Mouse (Mus musculus): ENCODE data around the gene Tmprss7. TPM values are rescaled to one million over a fixed set of nuclear protein-coding genes. Genes with fewer than 3 reads are reported as not detected.

The Tmprss7 gene
- polyA plus RNA-seq, 1 experiment = not detected

DNA sequence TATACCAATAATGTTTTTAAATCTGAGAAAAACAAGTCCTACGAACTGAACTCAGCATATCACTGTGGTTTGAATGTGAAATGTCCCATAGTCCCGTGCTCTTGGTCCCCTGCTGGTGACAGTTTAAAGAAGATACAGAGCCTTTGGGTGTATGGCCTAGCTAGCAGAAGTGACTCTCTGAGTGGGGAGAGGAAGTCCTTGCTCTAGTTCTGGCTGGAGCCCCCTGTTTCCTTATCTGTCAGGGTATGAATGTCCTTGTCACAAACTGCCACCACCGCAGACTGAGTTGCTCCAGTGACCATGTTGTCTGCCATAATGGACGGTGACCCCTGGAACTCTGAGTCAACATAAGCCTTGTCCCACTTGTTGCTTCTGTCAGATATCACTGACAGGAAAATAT lies 70.2 kb downstream of the Tmprss7 start:
- no peak overlapping the region for H3K4me3 ChIP-seq (replicated peaks)
- H3K27me3 ChIP-seq (ENCODE audit: control insufficient read depth) = no peaks in the 10 kb centered on the region
- H3K4me1 ChIP-seq (ENCODE audit: control insufficient read depth) = peaks cover 7% of the 10 kb centered on the region
- no peak for TF ChIP-seq GATA1 (IDR thresholded peaks at IDR 0.05; ENCODE audit: low read length)
- no peak for TF ChIP-seq TAL1 (IDR thresholded peaks at IDR 0.05; ENCODE audit: low read length)
- no peaks in the 10 kb centered on the region for H3K9me3 ChIP-seq (ENCODE audit: control insufficient read depth, low read length)
- no peaks in the 10 kb centered on the region for H3K36me3 ChIP-seq (ENCODE audit: control insufficient read depth)

DNA sequence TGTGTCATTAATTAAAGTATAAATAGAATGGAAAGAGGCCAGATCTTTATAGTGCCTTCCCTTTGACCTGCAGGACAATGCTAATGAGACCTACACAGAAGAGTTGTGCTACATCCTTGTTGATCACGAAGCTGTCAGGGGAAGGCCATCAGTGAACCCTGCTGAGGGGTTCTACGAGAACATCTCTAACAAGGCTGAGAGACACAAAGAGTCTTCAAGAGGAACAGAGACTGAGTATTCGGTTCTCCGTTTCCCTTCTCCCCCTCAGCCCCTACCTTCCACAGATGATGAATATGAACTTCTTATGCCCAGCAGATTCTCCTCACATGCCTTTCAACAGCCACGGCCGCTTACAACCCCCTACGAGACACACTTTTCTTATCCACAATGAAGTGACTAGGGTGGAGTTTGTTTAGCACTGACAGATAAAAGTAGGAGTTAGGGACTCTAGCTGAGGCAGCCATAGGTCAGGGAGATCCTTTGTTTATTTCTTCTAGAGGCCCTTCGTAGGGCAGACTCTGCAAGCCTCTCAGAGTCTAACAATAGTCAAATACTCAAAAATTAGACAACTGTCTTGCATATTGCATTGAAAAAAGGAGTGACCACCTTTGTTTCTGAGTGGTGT lies 73.6 kb downstream of the Tmprss7 start:
- peaks cover 7% of the 10 kb centered on the region for H3K4me1 ChIP-seq (ENCODE audit: control insufficient read depth)
- H3K4me3 ChIP-seq (replicated peaks) = no peak overlapping the region
- H3K27me3 ChIP-seq (ENCODE audit: control insufficient read depth) = no peaks in the 10 kb centered on the region
- no peaks in the 10 kb centered on the region for H3K9me3 ChIP-seq (ENCODE audit: control insufficient read depth, low read length)
- TF ChIP-seq GATA1 (IDR thresholded peaks at IDR 0.05; ENCODE audit: low read length) (no peak), TAL1 (IDR thresholded peaks at IDR 0.05; ENCODE audit: low read length) (no peak)
- no peaks in the 10 kb centered on the region for H3K36me3 ChIP-seq (ENCODE audit: control insufficient read depth)

DNA sequence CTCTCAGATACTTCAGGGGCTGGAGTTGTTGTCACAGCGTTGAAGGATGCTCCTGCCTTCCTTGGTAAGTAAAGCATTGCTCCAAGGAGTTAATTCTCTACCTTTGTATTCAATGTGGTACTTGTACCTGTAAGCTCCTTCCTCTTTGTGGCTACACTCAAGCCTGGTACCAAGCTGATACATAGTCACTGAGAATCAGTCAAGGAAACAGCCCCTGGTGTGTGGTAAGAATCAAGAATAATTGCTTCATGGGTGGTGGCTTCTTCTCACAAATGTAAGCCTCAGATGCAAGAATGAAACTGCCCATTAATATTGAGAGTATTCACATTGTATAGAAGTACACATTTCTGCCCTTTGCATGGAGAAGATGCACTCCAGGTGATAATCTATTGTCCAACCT lies 77.5 kb downstream of the Tmprss7 start:
- Histone ChIP-seq H3K27me3 (ENCODE audit: control insufficient read depth) (no peaks in the 10 kb centered on the region), H3K4me3 (replicated peaks) (no peak overlapping the region), H3K9me3 (ENCODE audit: control insufficient read depth, low read length) (no peaks in the 10 kb centered on the region), H3K36me3 (ENCODE audit: control insufficient read depth) (no peaks in the 10 kb centered on the region), H3K4me1 (ENCODE audit: control insufficient read depth) (peaks cover 7% of the 10 kb centered on the region)
- TF ChIP-seq TAL1 (IDR thresholded peaks at IDR 0.05; ENCODE audit: low read length) (no peak), GATA1 (IDR thresholded peaks at IDR 0.05; ENCODE audit: low read length) (no peak)

- no peak overlapping the region for H3K4me3 ChIP-seq (replicated peaks)
- no peaks in the 10 kb centered on the region for H3K9me3 ChIP-seq (ENCODE audit: control insufficient read depth, low read length)
- no peaks in the 10 kb centered on the region for H3K4me1 ChIP-seq (ENCODE audit: control insufficient read depth)
- no peak for TF ChIP-seq TAL1 (IDR thresholded peaks at IDR 0.05; ENCODE audit: low read length)
- TF ChIP-seq GATA1 (IDR thresholded peaks at IDR 0.05; ENCODE audit: low read length) = no peak
- H3K27me3 ChIP-seq (ENCODE audit: control insufficient read depth) = no peaks in the 10 kb centered on the region
- no peaks in the 10 kb centered on the region for H3K36me3 ChIP-seq (ENCODE audit: control insufficient read depth)
Observed at GRCm38 (mm10) chr16:45613247-45613646, 80.2 kb downstream of the Tmprss7 start.

DNA sequence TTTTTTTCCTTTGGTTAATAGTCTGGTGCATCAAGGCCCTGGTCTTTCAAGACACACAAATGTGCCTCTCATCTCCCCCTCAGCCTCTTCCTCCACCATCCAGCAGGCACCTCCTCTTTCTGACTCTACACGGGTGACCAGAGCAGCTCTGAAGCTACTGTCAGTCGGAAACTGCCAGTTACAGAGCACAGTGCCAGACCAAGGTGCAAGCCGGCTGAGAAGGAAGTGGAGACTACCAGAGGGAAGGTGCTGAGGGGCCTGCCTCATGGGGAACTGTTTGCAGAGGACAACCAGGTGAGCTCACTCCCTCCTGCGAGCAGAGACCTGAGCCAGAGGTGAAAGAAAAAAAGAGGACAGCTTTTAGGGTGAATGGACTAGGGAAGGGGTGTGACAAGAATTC lies 83.2 kb downstream of the Tmprss7 start, which contains the start of gene Gcsam:
Gene Gcsam (plus strand): TSS at position 114 of the 400 bp plus-strand sequence.
- Histone ChIP-seq H3K9me3 (ENCODE audit: control insufficient read depth, low read length) (no peaks in the 10 kb centered on the region), H3K4me1 (ENCODE audit: control insufficient read depth) (no peaks in the 10 kb centered on the region), H3K27me3 (ENCODE audit: control insufficient read depth) (no peaks in the 10 kb centered on the region), H3K36me3 (ENCODE audit: control insufficient read depth) (no peaks in the 10 kb centered on the region), H3K4me3 (replicated peaks) (no peak within 1 kb of the TSS)
- TF ChIP-seq GATA1 (IDR thresholded peaks at IDR 0.05; ENCODE audit: low read length) (no peak), TAL1 (IDR thresholded peaks at IDR 0.05; ENCODE audit: low read length) (no peak)

GRCm38 (mm10) chr16:45609300-45609699 lies 84.2 kb downstream of the Tmprss7 start:
- Histone ChIP-seq H3K36me3 (ENCODE audit: control insufficient read depth) (no peaks in the 10 kb centered on the region), H3K9me3 (ENCODE audit: control insufficient read depth, low read length) (no peaks in the 10 kb centered on the region), H3K27me3 (ENCODE audit: control insufficient read depth) (no peaks in the 10 kb centered on the region), H3K4me1 (ENCODE audit: control insufficient read depth) (no peaks in the 10 kb centered on the region), H3K4me3 (replicated peaks) (no peak overlapping the region)
- no peak for TF ChIP-seq GATA1 (IDR thresholded peaks at IDR 0.05; ENCODE audit: low read length)

- Histone ChIP-seq H3K4me1 (ENCODE audit: control insufficient read depth) (no peaks in the 10 kb centered on the region), H3K36me3 (ENCODE audit: control insufficient read depth) (no peaks in the 10 kb centered on the region), H3K9me3 (ENCODE audit: control insufficient read depth, low read length) (no peaks in the 10 kb centered on the region), H3K4me3 (replicated peaks) (no peak overlapping the region), H3K27me3 (ENCODE audit: control insufficient read depth) (no peaks in the 10 kb centered on the region)
- TF ChIP-seq GATA1 (IDR thresholded peaks at IDR 0.05; ENCODE audit: low read length) (no peak), TAL1 (IDR thresholded peaks at IDR 0.05; ENCODE audit: low read length) (no peak)
Observed at GRCm38 (mm10) chr16:45608481-45608954, 84.9 kb downstream of the Tmprss7 start.

Other genes starting within 250 kb of the Tmprss7 start
- not detected in 2 replicates for gene Gm609, start 200.7 kb downstream of the Tmprss7 start, polyA plus RNA-seq (2012)
- not detected in 2 replicates for gene Gm17783, start 161.6 kb downstream of the Tmprss7 start, polyA plus RNA-seq (2012)
- not detected in 2 replicates for gene Slc9c1, start 158.3 kb downstream of the Tmprss7 start, polyA plus RNA-seq (2012)
- gene Gcsam, start 83.3 kb downstream of the Tmprss7 start, polyA plus RNA-seq (2012) = not detected in 2 replicates
- gene BC016579, start 39.6 kb downstream of the Tmprss7 start, polyA plus RNA-seq (2012) = not detected in 2 replicates
- 0.03 TPM in 1 of 2 replicates, not detected in the other for gene Tagln3, start 30.9 kb upstream of the Tmprss7 start, polyA plus RNA-seq (2012)
- 0.45 and 0.54 TPM in 2 replicates for gene Abhd10, start 49.3 kb upstream of the Tmprss7 start, polyA plus RNA-seq (2012)

Measured in erythroblast, embryonic 14.5 days (primary cell).